In the genomic region with DNA sequence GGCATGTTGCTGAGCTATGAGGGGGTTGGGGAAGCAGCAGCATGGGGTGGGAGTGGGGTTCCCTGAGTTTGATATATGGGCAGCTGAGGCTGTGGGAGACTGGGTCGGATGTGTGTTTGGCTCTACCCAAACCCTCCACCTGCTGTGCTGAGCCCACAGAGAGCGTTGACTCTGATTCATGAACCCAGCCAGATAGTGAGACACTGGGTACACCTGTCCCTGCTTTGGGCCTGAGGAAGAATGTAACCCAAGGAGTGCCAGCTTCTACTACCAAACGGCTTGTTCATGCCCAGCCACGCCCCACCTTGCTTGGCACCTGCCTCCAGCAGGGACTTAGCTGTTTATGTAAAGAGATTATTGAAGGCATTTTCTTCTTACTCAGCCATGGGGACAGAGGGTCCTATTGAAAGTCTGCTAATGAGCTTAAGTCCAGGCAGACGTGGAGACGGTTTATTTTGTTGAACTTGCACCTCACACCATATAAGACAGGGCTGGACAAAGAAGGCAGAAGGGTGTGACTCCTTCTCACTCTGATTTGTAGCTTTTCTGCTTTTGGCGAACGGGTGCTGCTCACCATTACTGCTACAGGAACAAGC, we compare ENCODE assay signal across 27 mouse cellular contexts.
"Had no signal": no experiment of that assay in that cellular context is flagged by ENCODE, and none has a peak within 500 bp of the region (broad histone marks: within the 10 kb centered on the region; RNA-seq: fewer than 3 reads in every experiment).

No protein-coding gene starts in this region.

- DNase-seq: gastrocnemius, postnatal 14 days; gastrocnemius, postnatal 36 days; heart, adult 11 months; heart, adult 2 months; heart, postnatal 14 days; heart, postnatal 36 days; kidney, adult 11 months; kidney, adult 2 months; kidney, adult 9 months; kidney, postnatal 14 days; kidney, postnatal 36 days; layer of hippocampus, adult 9-11 months; layer of hippocampus, postnatal 36 days; left cerebral cortex, postnatal 4 days had no signal

- ATAC-seq: hindbrain, postnatal 0 days; intestine, embryonic 16.5 days; liver, embryonic 12.5 days had no signal

- H3K9me3 ChIP-seq: heart, embryonic 13.5 days; heart, embryonic 15.5 days; hindbrain, embryonic 12.5 days; hindbrain, embryonic 15.5 days; kidney, embryonic 15.5 days; limb, embryonic 13.5 days; limb, embryonic 15.5 days; liver, embryonic 12.5 days had no signal

- H3K27me3 ChIP-seq: heart, embryonic 13.5 days; heart, embryonic 15.5 days; hindbrain, embryonic 12.5 days; hindbrain, embryonic 15.5 days; kidney, embryonic 15.5 days; limb, embryonic 13.5 days; limb, embryonic 15.5 days; liver, embryonic 12.5 days had no signal

- H3K27ac ChIP-seq: heart, adult 2 months; heart, embryonic 13.5 days; heart, embryonic 15.5 days; hindbrain, embryonic 12.5 days; hindbrain, embryonic 15.5 days; hindbrain, postnatal 0 days; kidney, embryonic 15.5 days; kidney, postnatal 0 days; limb, embryonic 13.5 days; limb, embryonic 15.5 days; liver, embryonic 12.5 days; liver, embryonic 14.5 days had no signal

- H3K4me2 ChIP-seq: heart, embryonic 11.5 days; heart, embryonic 13.5 days; heart, embryonic 15.5 days; hindbrain, embryonic 12.5 days; hindbrain, embryonic 15.5 days; kidney, embryonic 15.5 days; limb, embryonic 13.5 days; limb, embryonic 15.5 days; liver, embryonic 12.5 days had no signal

- H3K4me3 ChIP-seq: heart, adult 2 months; heart, embryonic 13.5 days; heart, embryonic 15.5 days; hindbrain, embryonic 12.5 days; hindbrain, embryonic 15.5 days; kidney, embryonic 15.5 days; limb, embryonic 13.5 days; limb, embryonic 15.5 days; liver, embryonic 12.5 days had no signal

- H3K9ac ChIP-seq: heart, embryonic 13.5 days; heart, embryonic 15.5 days; hindbrain, embryonic 12.5 days; hindbrain, embryonic 15.5 days; kidney, embryonic 15.5 days; limb, embryonic 13.5 days; limb, embryonic 15.5 days; liver, embryonic 12.5 days; liver, embryonic 14.5 days had no signal
